Mouse (Mus musculus): ENCODE results near the gene Lgr6. TPM values are rescaled to one million over a fixed set of nuclear protein-coding genes. Genes with fewer than 3 reads are reported as not detected.
"Not testable (repeated sequence)": the region's sequence is repeated elsewhere in the genome, so short reads cannot be mapped to it uniquely, and the experiment has no call there.

Gene Lgr6
- polyA plus RNA-seq, 1 experiment from 2014 or later, result 0.49 TPM

- Histone ChIP-seq H3K27me3 (ENCODE audit: insufficient read depth, poor library complexity, severe bottlenecking) (peaks cover 89% of the 10 kb centered on the region), H3K36me3 (no peaks in the 10 kb centered on the region), H3K9me3 (no peaks in the 10 kb centered on the region), H3K27ac (no peak overlapping the region), H3K4me3 (no peak overlapping the region), H3K4me1 (peaks cover 20% of the 10 kb centered on the region)
- 85% methylated on average over 8 of the region's 8 CpGs for WGBS
- no peak for DNase-seq (ENCODE audit: low spot score)
These were observed 19.7 kb upstream of the Lgr6 start for GRCm38 (mm10) chr1:135124573-135125363.

- 9% methylated on average over 8 of the region's 8 CpGs for WGBS
- Histone ChIP-seq H3K36me3 (no peaks in the 10 kb centered on the region), H3K27me3 (ENCODE audit: insufficient read depth, poor library complexity, severe bottlenecking) (peaks cover 57% of the 10 kb centered on the region), H3K4me1 (peaks cover 4% of the 10 kb centered on the region; the same call in 1 of the 2 replicates), H3K27ac (no peak overlapping the region), H3K4me3 (no peak overlapping the region), H3K9me3 (no peaks in the 10 kb centered on the region)
- DNase-seq (ENCODE audit: low spot score), result no peak
These were observed 7.6 kb upstream of the Lgr6 start for GRCm38 (mm10) chr1:135112661-135113060.

- 58% methylated on average over 5 of the region's 5 CpGs for WGBS
- not testable (repeated sequence) for H3K4me3 ChIP-seq; DNase-seq (ENCODE audit: low spot score); H3K4me1 ChIP-seq; H3K36me3 ChIP-seq; H3K9me3 ChIP-seq; H3K27ac ChIP-seq
- peaks cover 66% of the 10 kb centered on the region for H3K27me3 ChIP-seq (ENCODE audit: insufficient read depth, poor library complexity, severe bottlenecking)
These were observed 6.2 kb upstream of the Lgr6 start for GRCm38 (mm10) chr1:135111271-135111670.

GRCm38 (mm10) chr1:135110075-135110474 is 5.0 kb upstream of the Lgr6 start:
- Histone ChIP-seq H3K36me3 (no peaks in the 10 kb centered on the region), H3K4me3 (no peak overlapping the region), H3K4me1 (peaks cover 8% of the 10 kb centered on the region), H3K27ac (no peak overlapping the region), H3K9me3 (no peaks in the 10 kb centered on the region), H3K27me3 (ENCODE audit: insufficient read depth, poor library complexity, severe bottlenecking) (peaks cover 75% of the 10 kb centered on the region)
- 20% methylated on average over 6 of the region's 6 CpGs for WGBS
- no peak for DNase-seq (ENCODE audit: low spot score)

GRCm38 (mm10) chr1:135108611-135109010 is 3.5 kb upstream of the Lgr6 start:
- DNase-seq (ENCODE audit: low spot score), result no peak
- H3K27me3 ChIP-seq (ENCODE audit: insufficient read depth, poor library complexity, severe bottlenecking), result peaks cover 80% of the 10 kb centered on the region
- H3K36me3 ChIP-seq, result no peaks in the 10 kb centered on the region
- no peak overlapping the region for H3K27ac ChIP-seq
- H3K9me3 ChIP-seq, result no peaks in the 10 kb centered on the region
- WGBS, result 35% methylated on average over 6 of the region's 6 CpGs
- H3K4me1 ChIP-seq, result peaks cover 17% of the 10 kb centered on the region
- no peak overlapping the region for H3K4me3 ChIP-seq

- Histone ChIP-seq H3K27me3 (ENCODE audit: insufficient read depth, poor library complexity, severe bottlenecking) (peaks cover 95% of the 10 kb centered on the region), H3K4me1 (peaks cover 17% of the 10 kb centered on the region), H3K9me3 (no peaks in the 10 kb centered on the region), H3K27ac (no peak overlapping the region), H3K4me3 (peak overlapping the region; percentile 59), H3K36me3 (no peaks in the 10 kb centered on the region)
- 2% methylated on average over 8 of the region's 8 CpGs for WGBS
- no peak for DNase-seq (ENCODE audit: low spot score)
These were observed 875 bp upstream of the Lgr6 start for GRCm38 (mm10) chr1:135105951-135106350.

- WGBS, result 59% methylated on average over 7 of the region's 7 CpGs
- Histone ChIP-seq H3K27me3 (ENCODE audit: insufficient read depth, poor library complexity, severe bottlenecking) (peaks cover 97% of the 10 kb centered on the region), H3K36me3 (no peaks in the 10 kb centered on the region), H3K27ac (no peak overlapping the region), H3K9me3 (no peaks in the 10 kb centered on the region), H3K4me3 (no peak overlapping the region), H3K4me1 (peaks cover 41% of the 10 kb centered on the region)
- no peak for DNase-seq (ENCODE audit: low spot score)
These were observed 4.7 kb downstream of the Lgr6 start for GRCm38 (mm10) chr1:135100400-135100799.

- no peak overlapping the region for H3K27ac ChIP-seq
- peaks cover 91% of the 10 kb centered on the region for H3K27me3 ChIP-seq (ENCODE audit: insufficient read depth, poor library complexity, severe bottlenecking)
- no peak for DNase-seq (ENCODE audit: low spot score)
- no peaks in the 10 kb centered on the region for H3K9me3 ChIP-seq
- 85% methylated on average over 7 of the region's 7 CpGs for WGBS
- no peaks in the 10 kb centered on the region for H3K36me3 ChIP-seq
- no peak overlapping the region for H3K4me3 ChIP-seq
- H3K4me1 ChIP-seq, result peaks cover 40% of the 10 kb centered on the region
These were observed 6.6 kb downstream of the Lgr6 start for GRCm38 (mm10) chr1:135098441-135098840.

- no peak overlapping the region for H3K27ac ChIP-seq
- H3K4me1 ChIP-seq, result peaks cover 36% of the 10 kb centered on the region
- no peaks in the 10 kb centered on the region for H3K36me3 ChIP-seq
- DNase-seq (ENCODE audit: low spot score), result no peak
- no peak overlapping the region for H3K4me3 ChIP-seq
- WGBS, result 90% methylated on average over 6 of the region's 6 CpGs
- H3K27me3 ChIP-seq (ENCODE audit: insufficient read depth, poor library complexity, severe bottlenecking), result peaks cover 81% of the 10 kb centered on the region
- no peaks in the 10 kb centered on the region for H3K9me3 ChIP-seq
These were observed 7.6 kb downstream of the Lgr6 start for GRCm38 (mm10) chr1:135097441-135097840.

- H3K4me3 ChIP-seq, result no peak overlapping the region
- WGBS, result 81% methylated on average over 11 of the region's 11 CpGs
- no peak for DNase-seq (ENCODE audit: low spot score)
- no peak overlapping the region for H3K27ac ChIP-seq
- H3K27me3 ChIP-seq (ENCODE audit: insufficient read depth, poor library complexity, severe bottlenecking), result peaks cover 78% of the 10 kb centered on the region
- peaks cover 36% of the 10 kb centered on the region for H3K4me1 ChIP-seq
- no peaks in the 10 kb centered on the region for H3K36me3 ChIP-seq
- H3K9me3 ChIP-seq, result no peaks in the 10 kb centered on the region
These were observed 8.8 kb downstream of the Lgr6 start for GRCm38 (mm10) chr1:135096312-135096711.

GRCm38 (mm10) chr1:135095189-135095588 is 9.9 kb downstream of the Lgr6 start:
- Histone ChIP-seq H3K4me3 (no peak overlapping the region), H3K27me3 (ENCODE audit: insufficient read depth, poor library complexity, severe bottlenecking) (peaks cover 78% of the 10 kb centered on the region), H3K36me3 (no peaks in the 10 kb centered on the region), H3K4me1 (peaks cover 39% of the 10 kb centered on the region), H3K9me3 (no peaks in the 10 kb centered on the region), H3K27ac (no peak overlapping the region)
- WGBS, result 9% methylated on average over 7 of the region's 7 CpGs
- DNase-seq (ENCODE audit: low spot score), result no peak

GRCm38 (mm10) chr1:135094723-135095122 is 10.4 kb downstream of the Lgr6 start:
- H3K4me1 ChIP-seq, result peaks cover 39% of the 10 kb centered on the region
- no peaks in the 10 kb centered on the region for H3K36me3 ChIP-seq
- DNase-seq (ENCODE audit: low spot score), result no peak
- no peaks in the 10 kb centered on the region for H3K9me3 ChIP-seq
- H3K27me3 ChIP-seq (ENCODE audit: insufficient read depth, poor library complexity, severe bottlenecking), result peaks cover 80% of the 10 kb centered on the region
- WGBS, result 47% methylated on average over 7 of the region's 7 CpGs
- 0 out of 2 replicates have a peak overlapping the region, but pooled peaks have one; percentile 39 for H3K27ac ChIP-seq
- no peak overlapping the region for H3K4me3 ChIP-seq

- Histone ChIP-seq H3K27me3 (ENCODE audit: insufficient read depth, poor library complexity, severe bottlenecking) (peaks cover 78% of the 10 kb centered on the region), H3K4me3 (no peak overlapping the region), H3K4me1 (peaks cover 23% of the 10 kb centered on the region), H3K36me3 (no peaks in the 10 kb centered on the region), H3K27ac (no peak overlapping the region), H3K9me3 (no peaks in the 10 kb centered on the region)
- DNase-seq (ENCODE audit: low spot score), result no peak
- WGBS, result 66% methylated on average over 3 of the region's 3 CpGs
These were observed 14.2 kb downstream of the Lgr6 start for GRCm38 (mm10) chr1:135090914-135091313.

GRCm38 (mm10) chr1:135089626-135090025 is 15.4 kb downstream of the Lgr6 start:
- DNase-seq (ENCODE audit: low spot score), result no peak
- peaks cover 19% of the 10 kb centered on the region for H3K4me1 ChIP-seq
- no peak overlapping the region for H3K4me3 ChIP-seq
- peaks cover 78% of the 10 kb centered on the region for H3K27me3 ChIP-seq (ENCODE audit: insufficient read depth, poor library complexity, severe bottlenecking)
- H3K27ac ChIP-seq, result no peak overlapping the region
- no peaks in the 10 kb centered on the region for H3K9me3 ChIP-seq
- WGBS, result 84% methylated on average over 10 of the region's 10 CpGs
- no peaks in the 10 kb centered on the region for H3K36me3 ChIP-seq
